Mouse (Mus musculus) testis, adult 2 months (tissue): ENCODE data around the gene Sf3b2. TPM values are rescaled to one million over a fixed set of nuclear protein-coding genes. Genes with fewer than 3 reads are reported as not detected.

Source experiments
- H3K27ac ChIP-seq: fragments of 200-500 bp; 2 replicates; pipeline ENCODE4 v1.5.1; 2012; ENCODE audit warnings: low read depth, low read length; ENCODE audit not compliant: control insufficient read depth, insufficient read depth
- H3K27me3 ChIP-seq: fragments of 200-500 bp; 2 replicates; pipeline ENCODE4 v1.6.1; 2012; ENCODE audit warnings: mild to moderate bottlenecking, low read length, moderate library complexity; ENCODE audit not compliant: control insufficient read depth, insufficient read depth
- H3K36me3 ChIP-seq: fragments of 200-500 bp; 2 replicates; pipeline ENCODE4 v1.6.1; 2012; ENCODE audit warnings: mild to moderate bottlenecking, low read length; ENCODE audit not compliant: control insufficient read depth, insufficient read depth
- H3K4me1 ChIP-seq: fragments of 200-500 bp; 2 replicates; pipeline ENCODE4 v1.6.1; 2012; ENCODE audit warnings: low read length; ENCODE audit not compliant: control insufficient read depth, insufficient read depth
- H3K4me3 ChIP-seq: fragments of 200-500 bp; 2 replicates; pipeline ENCODE4 v1.5.1; 2012; ENCODE audit warnings: low read depth, mild to moderate bottlenecking, low read length, moderate library complexity, mixed read lengths; ENCODE audit not compliant: control insufficient read depth
- CTCF ChIP-seq: fragments of 200-500 bp; IDR thresholded peaks from 2 replicates; pipeline ENCODE4 v1.5.1; 2012; ENCODE audit warnings: low read depth, mild to moderate bottlenecking, inconsistent platforms, low read length, moderate library complexity; ENCODE audit not compliant: control insufficient read depth, insufficient read depth, insufficient replicate concordance
- POLR2A ChIP-seq: fragments of 200-500 bp; IDR thresholded peaks from 2 replicates; pipeline ENCODE4 v1.6.1; 2012; ENCODE audit warnings: low read depth, mild to moderate bottlenecking, inconsistent platforms, low read length, moderate library complexity; ENCODE audit not compliant: control insufficient read depth
- polyA plus RNA-seq: library from polyadenylated mRNA; depleted of rRNA; stranded (reverse); fragments of >200 nt; gene quantifications from 2 replicates; pipeline ENCODE4 v1.2.3, GENCODE M21; 2012

Gene Sf3b2
- polyA plus RNA-seq, 1 experiment = 93.4 TPM

GRCm38 (mm10) chr19:5296630-5297029 is 1.4 kb upstream of the Sf3b2 start:
- Histone ChIP-seq H3K27me3 (no peaks in the 10 kb centered on the region; the same call in none of the 2 replicates), H3K4me3 (no peak overlapping the region), H3K36me3 (no peaks in the 10 kb centered on the region; the same call in none of the 2 replicates), H3K4me1 (peaks cover 17% of the 10 kb centered on the region), H3K27ac (no peak overlapping the region)
- no peak for TF ChIP-seq POLR2A
- TF ChIP-seq CTCF = no peak

- Histone ChIP-seq H3K36me3 (peaks cover 2% of the 10 kb centered on the region), H3K4me3 (peak overlapping the region; percentile 99), H3K27ac (peak overlapping the region; percentile 68), H3K4me1 (peaks cover 17% of the 10 kb centered on the region), H3K27me3 (no peaks in the 10 kb centered on the region; the same call in none of the 2 replicates)
- TF ChIP-seq CTCF = no peak
- TF ChIP-seq POLR2A = no peak
These were observed 451 bp upstream of the Sf3b2 start for GRCm38 (mm10) chr19:5295736-5296075.

GRCm38 (mm10) chr19:5278381-5278780 is 16.9 kb downstream of the Sf3b2 start:
- H3K27ac ChIP-seq = no peak overlapping the region
- peaks cover 5% of the 10 kb centered on the region for H3K36me3 ChIP-seq
- TF ChIP-seq POLR2A (no peak), CTCF (no peak)
- no peak overlapping the region for H3K4me3 ChIP-seq
- peaks cover 2% of the 10 kb centered on the region for H3K4me1 ChIP-seq
- H3K27me3 ChIP-seq = no peaks in the 10 kb centered on the region

GRCm38 (mm10) chr19:5277140-5277539 is 18.1 kb downstream of the Sf3b2 start:
- TF ChIP-seq CTCF (no peak), POLR2A (no peak)
- peaks cover 8% of the 10 kb centered on the region for H3K4me1 ChIP-seq
- no peaks in the 10 kb centered on the region for H3K27me3 ChIP-seq
- H3K4me3 ChIP-seq = no peak overlapping the region
- peaks cover 5% of the 10 kb centered on the region for H3K36me3 ChIP-seq
- H3K27ac ChIP-seq = no peak overlapping the region

GRCm38 (mm10) chr19:5276531-5276930 is 18.7 kb downstream of the Sf3b2 start:
- no peak overlapping the region for H3K4me3 ChIP-seq
- peaks cover 10% of the 10 kb centered on the region for H3K4me1 ChIP-seq
- no peaks in the 10 kb centered on the region for H3K27me3 ChIP-seq
- peaks cover 5% of the 10 kb centered on the region for H3K36me3 ChIP-seq
- no peak overlapping the region for H3K27ac ChIP-seq
- TF ChIP-seq CTCF (no peak), POLR2A (no peak)

GRCm38 (mm10) chr19:5275736-5276135 is 19.5 kb downstream of the Sf3b2 start:
- Histone ChIP-seq H3K27me3 (no peaks in the 10 kb centered on the region), H3K27ac (no peak overlapping the region), H3K4me3 (no peak overlapping the region), H3K36me3 (peaks cover 5% of the 10 kb centered on the region), H3K4me1 (peaks cover 12% of the 10 kb centered on the region)
- no peak for TF ChIP-seq CTCF
- TF ChIP-seq POLR2A = no peak

- Histone ChIP-seq H3K4me3 (no peak overlapping the region), H3K36me3 (peaks cover 5% of the 10 kb centered on the region), H3K27me3 (no peaks in the 10 kb centered on the region), H3K27ac (no peak overlapping the region), H3K4me1 (peaks cover 12% of the 10 kb centered on the region)
- TF ChIP-seq CTCF (no peak), POLR2A (no peak)
These were observed 20.6 kb downstream of the Sf3b2 start for GRCm38 (mm10) chr19:5274641-5275040.

- no peaks in the 10 kb centered on the region for H3K27me3 ChIP-seq
- peaks cover 12% of the 10 kb centered on the region for H3K4me1 ChIP-seq
- H3K27ac ChIP-seq = no peak overlapping the region
- TF ChIP-seq CTCF (no peak), POLR2A (no peak)
- H3K4me3 ChIP-seq = no peak overlapping the region
- H3K36me3 ChIP-seq = peaks cover 2% of the 10 kb centered on the region; the same call in 1 of the 2 replicates
These were observed 21.3 kb downstream of the Sf3b2 start for GRCm38 (mm10) chr19:5273916-5274315.
